Mouse (Mus musculus): ENCODE results near the gene Capza3. TPM values are rescaled to one million over a fixed set of nuclear protein-coding genes. Genes with fewer than 3 reads are reported as not detected.

Capza3 gene
- not detected in 2 replicates for total RNA-seq (2015; ENCODE audit: low replicate concordance)
- not detected in 2 replicates for total RNA-seq (2017; ENCODE audit: low replicate concordance)

GRCm38 (mm10) chr6:140040952-140041351 is at the start of gene Capza3:
Capza3 (plus strand) TSS chr6:140041252.
- no peak for ATAC-seq (replicated peaks; ENCODE audit: low FRiP score, poor library complexity, severe bottlenecking)

- ATAC-seq (replicated peaks; ENCODE audit: low FRiP score, poor library complexity, severe bottlenecking), result no peak
These were observed 35.9 kb upstream of the Capza3 start for GRCm38 (mm10) chr6:140005181-140005580.

GRCm38 (mm10) chr6:140024404-140024803 is 16.6 kb upstream of the Capza3 start:
- no peak for ATAC-seq (replicated peaks; ENCODE audit: low FRiP score, poor library complexity, severe bottlenecking)

- no peak for ATAC-seq (replicated peaks; ENCODE audit: low FRiP score, poor library complexity, severe bottlenecking)
These were observed 305 bp downstream of the Capza3 start, which contains the start of gene Plcz1 for GRCm38 (mm10) chr6:140041357-140041756. Plcz1 (minus strand) TSS chr6:140041457.

GRCm38 (mm10) chr6:140051476-140051875 is 10.4 kb downstream of the Capza3 start:
- no peak for ATAC-seq (replicated peaks; ENCODE audit: low FRiP score, poor library complexity, severe bottlenecking)

GRCm38 (mm10) chr6:140054271-140054928 is 13.3 kb downstream of the Capza3 start:
- no peak for ATAC-seq (replicated peaks; ENCODE audit: low FRiP score, poor library complexity, severe bottlenecking)

GRCm38 (mm10) chr6:140069177-140069576 is 28.1 kb downstream of the Capza3 start:
- no peak for ATAC-seq (replicated peaks; ENCODE audit: low FRiP score, poor library complexity, severe bottlenecking)

GRCm38 (mm10) chr6:140080933-140081332 is 39.9 kb downstream of the Capza3 start:
- ATAC-seq (replicated peaks; ENCODE audit: low FRiP score, poor library complexity, severe bottlenecking), result no peak

GRCm38 (mm10) chr6:140081739-140082138 is 40.7 kb downstream of the Capza3 start:
- ATAC-seq (replicated peaks; ENCODE audit: low FRiP score, poor library complexity, severe bottlenecking), result no peak

GRCm38 (mm10) chr6:140089855-140090254 is 48.8 kb downstream of the Capza3 start:
- no peak for ATAC-seq (replicated peaks; ENCODE audit: low FRiP score, poor library complexity, severe bottlenecking)

Other genes starting within 250 kb of the Capza3 start
- not detected in 2 replicates for gene Plcz1, start 205 bp downstream of the Capza3 start, total RNA-seq (2015; ENCODE audit: low replicate concordance)
- not detected in 2 replicates for gene Plcz1, start 205 bp downstream of the Capza3 start, total RNA-seq (2017; ENCODE audit: low replicate concordance)